Mouse (Mus musculus) liver, embryonic 16.5 days (tissue): ENCODE data around the gene Ackr3. TPM values are rescaled to one million over a fixed set of nuclear protein-coding genes. Genes with fewer than 3 reads are reported as not detected.

Experiments used
- ATAC-seq: fragments of 200-750 bp; cut with Nextera tagmentation; 2 replicates; pipeline ENCODE4 v1.8.0; 2017; ENCODE audit warnings: low read depth, mild to moderate bottlenecking, moderate number of reproducible peaks, moderate library complexity
- H3K27ac ChIP-seq: fragments of 300-500 bp; sonication (generic); 2 replicates; pipeline ENCODE4 v1.5.1; 2014; ENCODE audit warnings: mild to moderate bottlenecking, low read length
- H3K27me3 ChIP-seq: fragments of 300-500 bp; sonication (generic); 2 replicates; pipeline ENCODE4 v1.6.1; 2014; ENCODE audit warnings: low read depth, low read length, mixed read lengths; ENCODE audit not compliant: control insufficient read depth, insufficient read depth
- H3K36me3 ChIP-seq: fragments of 300-500 bp; sonication (generic); 2 replicates; pipeline ENCODE4 v1.6.1; 2014; ENCODE audit warnings: mild to moderate bottlenecking; ENCODE audit not compliant: control insufficient read depth, insufficient read depth
- H3K4me1 ChIP-seq: fragments of 300-500 bp; sonication (generic); 2 replicates; pipeline ENCODE4 v1.6.1; 2014; ENCODE audit warnings: low read depth, low read length, mixed read lengths; ENCODE audit not compliant: control insufficient read depth
- H3K4me2 ChIP-seq: fragments of 300-500 bp; sonication (generic); 2 replicates; pipeline ENCODE4 v1.6.1; 2014; ENCODE audit warnings: low read depth, low read length, mixed read lengths
- H3K4me3 ChIP-seq: fragments of 300-500 bp; sonication (generic); 2 replicates; pipeline ENCODE4 v1.5.1; 2014; ENCODE audit warnings: low read depth, mild to moderate bottlenecking, low read length
- H3K9ac ChIP-seq: fragments of 300-500 bp; sonication (generic); 2 replicates; pipeline ENCODE4 v1.6.1; 2014; ENCODE audit warnings: low read depth, low read length
- H3K9me3 ChIP-seq: fragments of 300-500 bp; sonication (generic); replicated peaks from 2 replicates; pipeline ENCODE4 v1.6.1; 2016; ENCODE audit warnings: low read length; ENCODE audit not compliant: control insufficient read depth
- WGBS: fragments of 180-500 bp; shearing (Covaris S2); extraction: QIAGEN DNeasy Blood & Tissue Kit; methylation state at CpG from one replicate; pipeline ENCODE4 v1.1.7; 2014; ENCODE audit not compliant: insufficient replicate concordance; 5-methylcytosine and 5-hydroxymethylcytosine counted together
- polyA plus RNA-seq: library from polyadenylated mRNA; unstranded; fragments of >200 nt; fragmentation: Nextera tagmentation; extraction: Ambion mirVana; gene quantifications from 2 replicates; pipeline ENCODE4 v1.2.1, GENCODE M21; 2015

Gene Ackr3
- polyA plus RNA-seq, 1 experiment from 2014 or later = 1.4 TPM

DNA sequence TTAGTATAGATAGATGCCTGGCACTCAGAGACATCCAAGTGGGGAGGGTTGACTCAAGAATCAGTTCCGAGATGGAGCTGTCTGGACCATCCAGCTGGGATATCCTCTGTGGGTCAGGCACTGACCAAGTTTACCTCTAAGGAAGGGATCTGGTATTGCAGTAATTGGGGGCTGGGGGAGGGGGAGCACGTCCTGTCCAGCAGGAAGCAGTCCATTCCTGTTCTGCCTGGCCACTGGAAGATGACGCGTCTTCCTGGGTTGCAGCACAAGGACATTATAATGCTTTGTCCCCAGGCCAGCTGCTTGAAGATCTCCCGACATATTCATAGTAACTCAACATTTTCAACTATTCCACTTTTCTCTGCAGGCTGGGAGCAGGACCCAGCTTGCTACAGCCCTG lies 2.5 kb upstream of the Ackr3 start:
- Histone ChIP-seq H3K4me3 (no peak overlapping the region), H3K36me3 (no peaks in the 10 kb centered on the region), H3K4me1 (no peaks in the 10 kb centered on the region), H3K27me3 (peaks cover 46% of the 10 kb centered on the region), H3K4me2 (no peak overlapping the region), H3K9me3 (no peaks in the 10 kb centered on the region), H3K9ac (no peak overlapping the region), H3K27ac (no peak overlapping the region)
- no peak for ATAC-seq
- 49% methylated on average over 5 of the region's 5 CpGs for WGBS

- H3K9ac ChIP-seq = no peak overlapping the region
- no peak for ATAC-seq
- H3K27me3 ChIP-seq = peaks cover 46% of the 10 kb centered on the region
- WGBS = 31% methylated on average over 2 of the region's 2 CpGs
- H3K4me3 ChIP-seq = no peak overlapping the region
- no peaks in the 10 kb centered on the region for H3K4me1 ChIP-seq
- no peaks in the 10 kb centered on the region for H3K36me3 ChIP-seq
- H3K27ac ChIP-seq = no peak overlapping the region
- no peak overlapping the region for H3K4me2 ChIP-seq
- H3K9me3 ChIP-seq = no peaks in the 10 kb centered on the region
These were observed 2.1 kb upstream of the Ackr3 start for GRCm38 (mm10) chr1:90201655-90202054.

DNA sequence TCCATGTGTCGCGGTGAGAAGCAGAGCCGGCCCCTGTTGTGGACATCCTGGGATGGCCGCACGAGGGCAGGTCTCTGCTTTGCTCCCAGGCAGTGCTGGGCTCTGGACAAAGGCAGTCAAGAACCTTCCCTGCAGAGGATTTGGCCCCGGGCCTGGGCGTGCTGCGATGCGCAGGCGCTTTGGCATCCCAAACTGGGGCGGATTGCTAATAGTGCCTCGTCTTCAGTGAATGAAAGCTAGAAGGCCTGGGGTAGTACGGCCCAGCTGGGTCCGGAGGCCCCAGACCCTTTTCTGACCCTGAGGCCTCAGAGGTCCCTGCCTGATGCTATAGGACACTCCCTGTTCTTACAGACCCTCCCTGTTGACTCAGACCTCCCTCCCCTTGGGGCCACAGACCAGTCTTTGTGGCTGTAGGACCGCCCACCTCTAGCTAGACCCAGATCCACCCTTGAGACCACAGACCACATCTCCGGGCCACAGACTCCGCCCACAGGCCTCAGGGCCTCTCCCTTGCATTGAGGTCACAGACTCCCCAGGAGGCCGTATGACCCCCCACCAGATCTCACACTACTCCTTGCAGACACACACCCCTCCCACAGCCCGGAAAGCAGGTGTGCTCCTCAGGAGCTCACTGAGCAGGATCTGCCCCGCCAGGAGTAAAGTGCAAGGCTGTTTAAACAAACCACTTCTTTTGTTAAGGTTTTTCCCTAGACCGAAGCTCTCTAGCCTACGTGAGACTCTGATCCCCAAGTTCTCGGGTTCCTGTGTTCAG lies 1.4 kb upstream of the Ackr3 start:
- Histone ChIP-seq H3K27me3 (peaks cover 46% of the 10 kb centered on the region), H3K36me3 (no peaks in the 10 kb centered on the region), H3K9ac (no peak overlapping the region), H3K4me2 (no peak overlapping the region), H3K27ac (no peak overlapping the region), H3K4me1 (no peaks in the 10 kb centered on the region), H3K4me3 (no peak overlapping the region), H3K9me3 (no peaks in the 10 kb centered on the region)
- 12% methylated on average over 23 of the region's 23 CpGs for WGBS
- ATAC-seq = no peak

DNA sequence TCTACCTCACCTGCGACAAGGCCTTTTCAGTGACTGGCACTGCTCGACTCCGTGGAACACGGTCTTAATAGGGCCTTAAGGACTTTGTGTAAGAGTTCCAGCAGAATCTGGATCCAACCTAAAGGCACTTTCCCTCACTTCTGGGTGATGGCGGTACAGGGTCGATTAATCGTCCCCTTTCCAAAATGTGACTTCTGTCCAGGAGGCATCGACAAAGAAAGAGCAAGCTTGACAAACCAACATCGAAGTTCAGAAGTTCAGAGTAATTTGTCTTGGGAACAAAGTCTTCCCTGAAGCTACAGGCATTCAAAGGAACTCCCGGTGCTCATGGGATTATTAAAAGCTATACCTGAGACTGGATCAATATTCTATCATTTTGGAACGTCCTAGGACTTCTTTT lies 439 bp upstream of the Ackr3 start:
- no peak overlapping the region for H3K27ac ChIP-seq
- no peak overlapping the region for H3K4me2 ChIP-seq
- ATAC-seq = no peak
- H3K9me3 ChIP-seq = no peaks in the 10 kb centered on the region
- no peaks in the 10 kb centered on the region for H3K4me1 ChIP-seq
- H3K9ac ChIP-seq = no peak overlapping the region
- WGBS = 15% methylated on average over 11 of the region's 11 CpGs
- peaks cover 46% of the 10 kb centered on the region for H3K27me3 ChIP-seq
- no peak overlapping the region for H3K4me3 ChIP-seq
- H3K36me3 ChIP-seq = no peaks in the 10 kb centered on the region

- 29% methylated on average over 1 of the region's 1 CpGs for WGBS
- H3K27me3 ChIP-seq = peaks cover 46% of the 10 kb centered on the region
- H3K36me3 ChIP-seq = no peaks in the 10 kb centered on the region
- no peaks in the 10 kb centered on the region for H3K9me3 ChIP-seq
- no peak for ATAC-seq
- no peak overlapping the region for H3K9ac ChIP-seq
- H3K4me3 ChIP-seq = no peak overlapping the region
- no peak overlapping the region for H3K4me2 ChIP-seq
- H3K4me1 ChIP-seq = no peaks in the 10 kb centered on the region
- H3K27ac ChIP-seq = no peak overlapping the region
These were observed 1.0 kb downstream of the Ackr3 start for GRCm38 (mm10) chr1:90204821-90205220.

DNA sequence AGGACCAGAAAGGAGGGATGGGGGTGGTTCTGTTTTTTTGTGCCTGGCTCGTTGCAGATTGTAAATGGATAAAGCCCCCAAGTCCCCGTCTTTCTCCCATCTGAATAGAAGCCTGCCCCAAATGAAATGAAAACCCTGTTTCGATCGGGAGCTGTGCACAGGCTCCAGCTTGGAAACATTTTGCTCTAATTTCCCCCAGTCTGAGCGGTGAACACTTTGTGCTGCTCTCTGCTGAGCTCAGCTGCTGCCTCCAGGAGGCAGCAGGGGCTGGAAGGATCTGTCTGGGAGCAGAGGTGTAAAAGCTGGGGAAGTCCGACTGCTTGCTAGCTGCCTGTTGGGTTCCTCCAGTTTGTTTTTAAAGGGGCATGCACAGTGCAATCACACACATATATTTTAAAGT lies 1.4 kb downstream of the Ackr3 start:
- 12% methylated on average over 6 of the region's 6 CpGs for WGBS
- Histone ChIP-seq H3K4me2 (no peak overlapping the region), H3K4me1 (no peaks in the 10 kb centered on the region), H3K36me3 (no peaks in the 10 kb centered on the region), H3K9ac (no peak overlapping the region), H3K4me3 (no peak overlapping the region), H3K27me3 (peaks cover 46% of the 10 kb centered on the region), H3K27ac (no peak overlapping the region), H3K9me3 (no peaks in the 10 kb centered on the region)
- no peak for ATAC-seq

DNA sequence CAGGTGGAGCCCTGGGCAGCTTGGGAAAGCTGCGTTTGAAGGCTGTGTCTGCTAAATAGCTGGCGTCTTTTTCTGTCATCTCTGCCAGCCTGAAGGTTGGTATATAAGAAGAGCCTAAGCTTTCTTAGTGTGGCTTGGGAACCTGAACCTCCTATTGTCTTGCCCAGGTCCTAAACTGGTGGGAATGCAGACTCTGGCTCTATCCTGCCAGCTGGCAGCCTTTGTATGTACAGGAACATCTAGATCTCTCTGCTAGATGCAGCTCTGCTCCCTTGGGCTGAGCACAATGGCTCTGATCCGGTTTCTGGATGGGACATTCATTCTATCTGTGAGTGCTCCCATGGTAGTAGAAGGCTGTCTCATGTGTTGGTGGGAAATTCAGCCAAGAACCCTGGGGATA lies 2.9 kb downstream of the Ackr3 start:
- no peak overlapping the region for H3K27ac ChIP-seq
- H3K9ac ChIP-seq = no peak overlapping the region
- H3K27me3 ChIP-seq = peaks cover 37% of the 10 kb centered on the region
- no peak overlapping the region for H3K4me3 ChIP-seq
- H3K4me1 ChIP-seq = no peaks in the 10 kb centered on the region
- H3K4me2 ChIP-seq = no peak overlapping the region
- H3K36me3 ChIP-seq = no peaks in the 10 kb centered on the region
- 53% methylated on average over 3 of the region's 3 CpGs for WGBS
- no peaks in the 10 kb centered on the region for H3K9me3 ChIP-seq
- no peak for ATAC-seq

DNA sequence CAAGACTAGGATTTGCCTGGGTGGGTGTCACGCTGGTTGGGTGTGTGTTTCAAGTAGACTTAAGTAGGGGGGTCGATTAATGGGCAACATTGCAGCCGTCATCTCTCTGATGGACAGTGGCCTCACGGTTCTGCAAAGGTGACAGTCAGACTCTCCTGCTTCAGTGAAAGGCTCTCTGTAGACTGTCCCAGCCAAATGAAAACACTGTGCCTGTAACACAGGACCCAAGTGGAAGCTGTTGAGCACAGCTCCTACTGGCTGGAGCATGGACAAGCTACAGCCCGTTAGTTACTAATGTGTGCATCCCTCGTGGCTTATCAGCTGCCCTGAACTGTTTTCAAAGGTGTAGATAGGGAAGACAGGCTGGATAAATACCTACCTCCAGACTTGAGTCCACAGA lies 3.5 kb downstream of the Ackr3 start:
- no peaks in the 10 kb centered on the region for H3K4me1 ChIP-seq
- no peak overlapping the region for H3K27ac ChIP-seq
- peaks cover 32% of the 10 kb centered on the region for H3K27me3 ChIP-seq
- ATAC-seq = no peak
- H3K9ac ChIP-seq = no peak overlapping the region
- WGBS = 51% methylated on average over 6 of the region's 6 CpGs
- H3K36me3 ChIP-seq = no peaks in the 10 kb centered on the region
- H3K4me3 ChIP-seq = no peak overlapping the region
- no peak overlapping the region for H3K4me2 ChIP-seq
- H3K9me3 ChIP-seq = no peaks in the 10 kb centered on the region

- H3K4me1 ChIP-seq = no peaks in the 10 kb centered on the region
- H3K9ac ChIP-seq = no peak overlapping the region
- H3K27ac ChIP-seq = no peak overlapping the region
- no peaks in the 10 kb centered on the region for H3K36me3 ChIP-seq
- 49% methylated on average over 6 of the region's 6 CpGs for WGBS
- no peaks in the 10 kb centered on the region for H3K9me3 ChIP-seq
- H3K4me2 ChIP-seq = no peak overlapping the region
- ATAC-seq = no peak
- peaks cover 25% of the 10 kb centered on the region for H3K27me3 ChIP-seq
- no peak overlapping the region for H3K4me3 ChIP-seq
These were observed 4.1 kb downstream of the Ackr3 start for GRCm38 (mm10) chr1:90207739-90208502.
